In the genomic region with DNA sequence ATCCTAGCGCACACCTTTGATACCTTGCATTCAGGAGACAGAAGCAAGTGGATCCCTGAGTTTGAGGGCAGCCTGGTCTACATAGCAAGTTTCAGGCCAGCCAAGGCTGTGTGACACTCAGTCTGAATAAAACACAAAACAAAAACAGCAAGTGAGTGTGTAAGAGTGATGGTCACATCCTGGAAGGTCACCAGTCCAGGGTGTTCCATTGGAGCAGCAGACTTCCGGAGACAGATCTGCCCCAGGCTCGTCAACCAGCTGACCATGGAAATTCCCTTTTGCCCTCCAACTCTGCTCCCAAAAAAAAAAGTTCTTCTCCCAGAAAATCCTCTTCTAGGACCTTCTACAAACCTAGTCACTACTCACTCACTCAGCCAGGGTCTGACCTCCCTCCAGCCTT, we compare ENCODE assay signal across 11 mouse cellular contexts. TPM values are rescaled to one million over a fixed set of nuclear protein-coding genes. Genes with fewer than 3 reads are reported as not detected.
DNase-seq lines count a peak whose midpoint lies in the region; ATAC-seq lines count a peak whose summit lies in the region.
"Had no signal": no experiment of that assay in that cellular context is flagged by ENCODE, and none has a peak within 500 bp of the region (broad histone marks: within the 10 kb centered on the region; RNA-seq: fewer than 3 reads in every experiment).

No protein-coding gene starts in this region.

- peak; percentile 29 for DNase-seq in adrenal gland, adult 2 months
- no peak for DNase-seq in adrenal gland, postnatal 25 days
- peak; percentile 45 for DNase-seq in kidney, adult 11 months
- no peak for DNase-seq in embryonic facial prominence, embryonic 14.5 days (ENCODE audit: low spot score)
- DNase-seq in kidney, postnatal 36 days: peak; percentile 51 to 69
- DNase-seq in urinary bladder, postnatal 4 days (ENCODE audit: low spot score in 2 of 2): no peak
- no peak for DNase-seq in urinary bladder, postnatal 36 days (ENCODE audit: low spot score in 2 of 2)

- no peaks in the 10 kb centered on the region for H3K27me3 ChIP-seq in kidney, embryonic 14.5 days (ENCODE audit: control insufficient read depth, insufficient read depth, low read length)
- H3K27me3 ChIP-seq in embryonic facial prominence, embryonic 14.5 days (replicated peaks; ENCODE audit: control insufficient read depth, insufficient read depth, low read length): no peaks in the 10 kb centered on the region

- WGBS in kidney, embryonic 14.5 days: 59% methylated on average over 3 of the region's 3 CpGs
- WGBS in embryonic facial prominence, embryonic 14.5 days: 66% methylated on average over 3 of the region's 3 CpGs

- H3K4me3 ChIP-seq in kidney, embryonic 14.5 days (ENCODE audit: low read length): no peak overlapping the region
- no peak overlapping the region for H3K4me3 ChIP-seq in embryonic facial prominence, embryonic 14.5 days (ENCODE audit: low read depth, low read length)

- no peaks in the 10 kb centered on the region for H3K9me3 ChIP-seq in kidney, embryonic 14.5 days (ENCODE audit: control insufficient read depth, low read length)
- no peaks in the 10 kb centered on the region for H3K9me3 ChIP-seq in embryonic facial prominence, embryonic 14.5 days (ENCODE audit: control insufficient read depth, low read length)
- H3K9me3 ChIP-seq: megakaryocyte, embryonic 14.5 days had no signal

- H3K9ac ChIP-seq in kidney, embryonic 14.5 days (ENCODE audit: low read depth, low read length): no peak overlapping the region
- no peak overlapping the region for H3K9ac ChIP-seq in embryonic facial prominence, embryonic 14.5 days (ENCODE audit: low read depth, low read length)

- no peak overlapping the region; the same call in 1 of the 2 replicates for H3K27ac ChIP-seq in kidney, embryonic 14.5 days (ENCODE audit: low read depth, low read length)
- no peak overlapping the region for H3K27ac ChIP-seq in embryonic facial prominence, embryonic 14.5 days (replicated peaks; ENCODE audit: low read depth, low read length)

- H3K36me3 ChIP-seq in kidney, embryonic 14.5 days (ENCODE audit: control insufficient read depth, insufficient read depth, low read length): no peaks in the 10 kb centered on the region
- H3K36me3 ChIP-seq in embryonic facial prominence, embryonic 14.5 days (ENCODE audit: control insufficient read depth, insufficient read depth, low read length): no peaks in the 10 kb centered on the region

- peaks cover 10% of the 10 kb centered on the region for H3K4me1 ChIP-seq in kidney, embryonic 14.5 days (ENCODE audit: control insufficient read depth, insufficient read depth, low read length)
- H3K4me1 ChIP-seq in embryonic facial prominence, embryonic 14.5 days (ENCODE audit: control insufficient read depth, insufficient read depth, low read length): peaks cover 3% of the 10 kb centered on the region; the same call in 1 of the 2 replicates

- no peak for ATAC-seq in kidney, embryonic 14.5 days (ENCODE audit: low FRiP score, low TSS enrichment)
- no peak for ATAC-seq in embryonic facial prominence, embryonic 14.5 days (ENCODE audit: low read depth)

- no peak overlapping the region; the same call in 1 of the 2 replicates for H3K4me2 ChIP-seq in kidney, embryonic 14.5 days (replicated peaks; ENCODE audit: low read depth, low read length)
- peak overlapping the region; percentile 81; the same call in 1 of the 2 replicates for H3K4me2 ChIP-seq in embryonic facial prominence, embryonic 14.5 days (ENCODE audit: low read depth, low read length)

RNA-seq across cellular contexts. Expression of gene Tspan15, which starts 0.8 kb away (rescaled TPM):
- 10 to 100 TPM; 14.4 to 22.5 TPM for total RNA-seq in adrenal gland, adult 2 months (2021)
- 66.3 and 71.2 TPM in 2 replicates for polyA plus RNA-seq in adrenal gland, adult 2 months (2012; rRNA removed)
- total RNA-seq in adrenal gland, postnatal 25 days (2021): 22.1 and 31.0 TPM in 2 replicates
- polyA plus RNA-seq in kidney, embryonic 14.5 days (2014; fragmentation: Nextera tagmentation; extraction: Ambion mirVana): 31.4 and 36.0 TPM in 2 replicates
- polyA plus RNA-seq in embryonic facial prominence, embryonic 14.5 days (2014; fragmentation: Nextera tagmentation; extraction: Ambion mirVana): 9.5 and 10.3 TPM in 2 replicates

RNA-seq across cellular contexts. Expression of gene Tacr2, which starts 20.4 kb away (rescaled TPM):
- total RNA-seq in adrenal gland, adult 2 months (2021): 10 to 100 TPM; 21.8 to 64.4 TPM
- 146 and 235 TPM in 2 replicates for polyA plus RNA-seq in adrenal gland, adult 2 months (2012; rRNA removed)
- total RNA-seq in adrenal gland, postnatal 25 days (2021): 36.1 and 52.0 TPM in 2 replicates
- polyA plus RNA-seq in kidney, embryonic 14.5 days (2014; fragmentation: Nextera tagmentation; extraction: Ambion mirVana): not detected in 2 replicates
- polyA plus RNA-seq in embryonic facial prominence, embryonic 14.5 days (2014; fragmentation: Nextera tagmentation; extraction: Ambion mirVana): not detected in 2 replicates
- total RNA-seq: hematopoietic stem cell, adult 5-6 weeks; MEL had no signal

Comparison
In these comparisons a context has a peak if more than half of its experiments do, and no peak if none do; other contexts are left out.
1. DNase-seq: peak in adrenal gland, adult 2 months (single experiment), kidney, adult 11 months (single experiment) and kidney, postnatal 36 days (2 of 2); none in adrenal gland, postnatal 25 days (single experiment), embryonic facial prominence, embryonic 14.5 days (single experiment), urinary bladder, postnatal 4 days (0 of 2) and urinary bladder, postnatal 36 days (0 of 2).
2. RNA of gene Tacr2, which starts 20.4 kb away (polyA plus RNA-seq): 146 to 235 TPM in adrenal gland, adult 2 months; not detected in kidney, embryonic 14.5 days and not detected in embryonic facial prominence, embryonic 14.5 days; every median in the first group is over 100 times any median in the second.